Mouse (Mus musculus): ENCODE measurements around the gene Zfp318. TPM values are rescaled to one million over a fixed set of nuclear protein-coding genes. Genes with fewer than 3 reads are reported as not detected.

The Zfp318 gene
- polyA plus RNA-seq, 1 experiment from 2014 or later, result 20.4 TPM

DNA sequence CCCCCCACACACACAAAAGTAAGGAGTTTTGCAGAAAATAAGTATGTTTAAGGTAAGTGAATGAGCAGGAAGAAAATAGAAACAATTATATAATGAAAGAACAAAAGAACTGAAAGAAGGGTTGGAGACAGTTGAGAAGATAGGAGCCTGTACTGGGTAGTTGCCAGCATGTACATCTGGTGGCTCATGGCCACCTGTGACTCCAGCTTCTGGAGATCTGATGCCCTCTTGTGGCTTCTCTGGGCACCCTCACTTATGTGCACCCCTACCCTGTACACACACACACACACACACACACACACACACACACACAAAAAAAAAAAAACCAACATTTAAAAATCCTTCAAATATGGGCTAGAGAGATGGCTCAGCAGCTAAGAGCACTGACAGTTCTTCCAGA lies 36.2 kb downstream of the Zfp318 start:
- no peak overlapping the region for H3K4me2 ChIP-seq
- H3K27me3 ChIP-seq, result no peaks in the 10 kb centered on the region
- H3K4me1 ChIP-seq (replicated peaks), result no peaks in the 10 kb centered on the region

DNA sequence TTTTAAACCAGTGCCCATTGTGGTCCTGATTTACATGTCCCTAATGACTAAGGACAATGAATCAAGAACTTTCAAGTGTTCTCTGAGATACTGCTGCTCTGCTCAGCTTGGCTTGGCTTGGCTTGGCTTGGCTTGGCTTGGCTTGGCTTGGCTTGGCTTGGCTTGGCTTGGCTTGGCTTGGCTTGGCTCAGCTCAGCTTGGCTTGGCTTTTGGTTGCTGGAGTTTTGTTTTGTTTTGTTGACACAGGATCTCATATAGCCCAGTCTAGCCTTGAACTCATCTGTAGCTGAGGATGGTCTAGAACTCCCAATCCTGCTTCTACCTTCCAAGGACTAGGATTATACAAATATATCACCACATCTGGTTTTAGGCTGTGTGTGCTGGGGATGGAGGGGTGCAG lies 43.0 kb downstream of the Zfp318 start:
- H3K36me3 ChIP-seq, result no peaks in the 10 kb centered on the region
- no peak overlapping the region for H3K27ac ChIP-seq (replicated peaks)
- ATAC-seq (ENCODE audit: low FRiP score, low read depth), result no peak
- no peaks in the 10 kb centered on the region for H3K4me1 ChIP-seq (replicated peaks)
- no peak overlapping the region for H3K4me3 ChIP-seq
- H3K27me3 ChIP-seq, result no peaks in the 10 kb centered on the region
- no peak overlapping the region for H3K9ac ChIP-seq
- H3K9me3 ChIP-seq, result no peaks in the 10 kb centered on the region
- H3K4me2 ChIP-seq, result no peak overlapping the region

More for the DNA sequence above, 36.2 kb downstream of the Zfp318 start:
- no peak overlapping the region for H3K9ac ChIP-seq
- no peaks in the 10 kb centered on the region for H3K9me3 ChIP-seq
- no peak overlapping the region for H3K27ac ChIP-seq (replicated peaks)
- peaks cover 6% of the 10 kb centered on the region; the same call in 1 of the 2 replicates for H3K36me3 ChIP-seq
- ATAC-seq (ENCODE audit: low FRiP score, low read depth), result no peak
- no peak overlapping the region for H3K4me3 ChIP-seq

DNA sequence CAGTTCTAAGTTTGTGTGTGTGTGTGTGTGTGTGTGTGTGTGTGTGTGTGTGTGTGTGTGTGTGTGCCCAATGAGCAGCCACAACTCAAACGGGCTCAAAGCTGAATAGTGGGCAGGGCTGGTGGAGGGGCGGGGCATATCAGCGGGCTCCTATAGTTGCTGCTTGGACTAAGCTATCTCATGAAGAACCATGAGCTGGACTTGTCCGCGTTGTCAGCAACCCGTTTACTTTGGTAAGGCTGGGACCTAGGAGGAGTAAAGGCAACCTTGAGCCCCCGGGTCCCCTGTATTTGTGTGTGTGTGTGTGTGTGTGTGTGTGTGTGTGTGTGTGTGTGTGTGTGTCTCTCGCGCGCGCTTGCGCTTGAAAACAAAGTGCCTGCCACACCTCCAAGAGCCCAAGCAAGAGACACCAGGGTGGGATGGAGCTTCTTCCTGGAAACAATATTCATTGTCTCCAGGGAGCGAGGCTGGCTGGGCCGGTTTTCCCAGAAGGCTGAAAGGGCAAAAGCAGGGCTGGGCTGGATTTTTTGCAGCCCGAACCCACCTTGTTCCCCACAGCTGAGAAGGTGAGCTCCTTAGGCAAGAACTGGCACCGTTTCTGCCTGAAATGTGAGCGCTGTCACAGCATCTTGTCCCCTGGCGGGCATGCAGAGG lies 45.4 kb downstream of the Zfp318 start, which contains the start of gene Crip3:
Crip3 (plus strand) TSS at position 166 of the 654 bp plus-strand sequence.
- WGBS, result 11% methylated on average over 17 of the region's 18 CpGs
- Histone ChIP-seq H3K36me3 (no peaks in the 10 kb centered on the region), H3K27ac (replicated peaks) (no peak within 1 kb of the TSS), H3K4me3 (no peak within 1 kb of the TSS), H3K9me3 (no peaks in the 10 kb centered on the region), H3K4me1 (replicated peaks) (peaks cover 4% of the 10 kb centered on the region; the same call in 1 of the 2 replicates), H3K4me2 (peak within 1 kb of the TSS; percentile 45), H3K9ac (no peak within 1 kb of the TSS), H3K27me3 (no peaks in the 10 kb centered on the region)
- ATAC-seq (ENCODE audit: low FRiP score, low read depth), result no peak

DNA sequence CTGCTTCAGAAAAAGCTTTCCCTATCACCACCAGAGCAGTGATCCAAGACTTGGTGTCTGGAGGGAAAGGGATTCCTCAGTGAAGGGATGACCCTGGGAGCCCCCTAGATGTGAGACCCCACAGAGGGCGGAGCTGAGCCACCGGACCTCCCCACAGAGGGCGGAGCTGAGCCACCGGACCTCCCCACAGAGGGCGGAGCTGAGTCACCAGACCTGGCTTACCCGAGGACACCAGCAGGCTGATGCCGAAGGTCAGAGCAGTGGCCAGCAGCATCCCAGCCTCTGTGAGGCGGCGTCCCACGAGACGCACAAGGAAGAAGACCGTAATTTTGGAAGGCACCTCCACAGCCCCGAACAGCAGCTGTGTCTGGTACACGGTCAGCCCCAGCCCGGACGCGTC lies 50.1 kb downstream of the Zfp318 start:
- 4% methylated on average over 17 of the region's 17 CpGs for WGBS
- no peak for ATAC-seq (ENCODE audit: low FRiP score, low read depth)
- Histone ChIP-seq H3K9ac (no peak overlapping the region), H3K4me3 (0 out of 2 replicates have a peak overlapping the region, but pooled peaks have one; percentile 8), H3K27ac (replicated peaks) (no peak overlapping the region), H3K4me2 (peak overlapping the region; percentile 45), H3K9me3 (no peaks in the 10 kb centered on the region), H3K4me1 (replicated peaks) (peaks cover 12% of the 10 kb centered on the region; the same call in 1 of the 2 replicates), H3K36me3 (no peaks in the 10 kb centered on the region), H3K27me3 (0 out of 2 replicates have a peak, but pooled peaks cover 9% of the 10 kb centered on the region)

DNA sequence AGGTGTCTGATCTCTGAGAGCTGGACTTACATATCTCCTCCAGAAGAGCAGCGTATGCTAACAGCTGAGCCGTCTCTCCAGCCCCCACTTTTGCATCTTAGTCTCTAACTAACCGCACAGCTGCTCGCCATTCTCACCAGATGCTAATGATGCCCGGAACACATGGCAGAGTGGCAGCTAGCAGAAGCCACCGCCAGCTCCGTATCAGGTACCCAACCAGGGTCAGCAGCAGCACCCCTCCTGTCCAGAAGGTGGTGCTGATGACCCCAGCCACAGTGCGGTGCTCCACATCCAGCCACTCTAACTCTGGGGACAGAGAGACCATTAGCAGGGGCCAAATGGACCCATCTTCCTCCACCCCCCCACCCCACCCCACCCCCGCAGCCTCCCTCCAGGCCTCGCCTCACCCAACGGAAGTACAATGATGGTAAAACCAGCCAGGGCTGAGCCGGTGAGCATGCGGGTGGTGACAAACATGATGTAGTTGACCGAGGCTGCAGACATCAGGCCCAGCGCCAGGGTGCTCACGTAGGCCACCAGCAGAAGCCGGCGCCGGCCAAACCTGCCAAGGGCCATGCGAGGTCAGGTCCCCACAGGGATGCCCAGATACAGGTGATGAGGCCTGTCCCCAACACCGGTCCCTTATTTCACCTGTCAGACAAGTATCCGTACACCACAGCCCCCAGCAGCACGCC lies 53.3 kb downstream of the Zfp318 start:
- peak overlapping the region; percentile 9; the same call in 1 of the 2 replicates for H3K4me2 ChIP-seq
- WGBS, result 29% methylated on average over 23 of the region's 23 CpGs
- peak; percentile 60 for ATAC-seq (ENCODE audit: low FRiP score, low read depth)
- no peaks in the 10 kb centered on the region for H3K9me3 ChIP-seq
- H3K4me1 ChIP-seq (replicated peaks), result peaks cover 12% of the 10 kb centered on the region; the same call in 1 of the 2 replicates
- H3K9ac ChIP-seq, result no peak overlapping the region
- no peaks in the 10 kb centered on the region for H3K36me3 ChIP-seq
- no peak overlapping the region for H3K27ac ChIP-seq (replicated peaks)
- H3K4me3 ChIP-seq, result no peak overlapping the region
- H3K27me3 ChIP-seq, result 0 out of 2 replicates have a peak, but pooled peaks cover 9% of the 10 kb centered on the region

DNA sequence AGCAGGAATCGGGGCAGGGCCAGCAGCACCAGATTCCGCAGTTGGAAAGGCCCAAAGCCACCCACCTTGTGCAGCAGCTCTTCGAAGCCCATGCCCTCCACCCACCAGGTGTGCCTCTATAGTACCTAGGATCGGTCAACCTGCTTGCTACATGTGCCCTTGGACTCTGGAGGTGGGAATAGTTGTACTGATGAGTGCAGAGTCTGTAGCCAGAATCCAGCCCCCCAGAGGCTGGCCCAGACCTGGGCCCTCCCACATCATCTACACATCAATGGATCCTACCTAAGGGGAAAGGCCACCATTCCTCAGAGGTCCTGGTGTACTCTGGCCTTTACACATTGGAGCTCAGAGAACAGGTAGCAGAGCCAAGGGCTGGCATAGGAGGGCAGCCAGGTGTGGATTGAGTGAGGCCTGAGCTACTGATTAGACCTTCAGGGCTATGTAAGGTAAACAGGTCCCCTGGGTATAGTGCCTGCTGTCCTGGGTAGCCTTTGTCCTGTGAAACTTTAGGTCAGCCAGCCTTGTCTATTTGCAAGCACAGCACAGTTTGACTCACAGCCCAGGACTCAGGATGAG lies 54.9 kb downstream of the Zfp318 start, which contains the start of gene Slc22a7:
Slc22a7 (minus strand) TSS at position 160 of the 576 bp plus-strand sequence.
- Histone ChIP-seq H3K9me3 (no peaks in the 10 kb centered on the region), H3K4me1 (replicated peaks) (peaks cover 12% of the 10 kb centered on the region; the same call in 1 of the 2 replicates), H3K27me3 (peaks cover 13% of the 10 kb centered on the region), H3K9ac (no peak within 1 kb of the TSS), H3K36me3 (no peaks in the 10 kb centered on the region), H3K4me3 (no peak within 1 kb of the TSS), H3K4me2 (no peak within 1 kb of the TSS), H3K27ac (replicated peaks) (no peak within 1 kb of the TSS)
- no peak for ATAC-seq (ENCODE audit: low FRiP score, low read depth)
- 77% methylated on average over 4 of the region's 4 CpGs for WGBS

DNA sequence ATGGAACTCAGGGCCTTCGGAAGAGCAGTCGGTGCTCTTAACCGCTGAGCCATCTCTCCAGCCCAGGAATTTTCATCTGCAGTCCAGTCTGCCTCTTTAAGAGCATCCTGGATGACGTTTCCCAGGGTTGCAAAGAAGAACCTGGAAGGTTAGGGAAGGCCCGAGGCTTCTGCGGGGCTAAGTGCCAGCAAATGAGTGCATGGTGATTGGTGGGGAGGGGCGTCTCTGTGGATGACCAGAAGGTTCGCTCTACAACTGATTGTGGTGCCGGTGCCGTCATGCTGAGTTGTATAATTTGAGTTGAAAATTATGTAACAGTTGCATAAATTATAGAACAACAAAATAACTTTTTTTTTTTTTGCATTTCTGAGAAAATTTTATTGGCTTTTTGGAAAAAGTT lies 55.6 kb downstream of the Zfp318 start:
- no peak overlapping the region for H3K4me3 ChIP-seq
- no peak overlapping the region for H3K9ac ChIP-seq
- WGBS, result 92% methylated on average over 10 of the region's 10 CpGs
- no peak overlapping the region for H3K4me2 ChIP-seq
- H3K9me3 ChIP-seq, result no peaks in the 10 kb centered on the region
- H3K27ac ChIP-seq (replicated peaks), result no peak overlapping the region
- no peak for ATAC-seq (ENCODE audit: low FRiP score, low read depth)
- peaks cover 19% of the 10 kb centered on the region for H3K27me3 ChIP-seq
- H3K4me1 ChIP-seq (replicated peaks), result peaks cover 6% of the 10 kb centered on the region; the same call in 1 of the 2 replicates
- no peaks in the 10 kb centered on the region for H3K36me3 ChIP-seq

DNA sequence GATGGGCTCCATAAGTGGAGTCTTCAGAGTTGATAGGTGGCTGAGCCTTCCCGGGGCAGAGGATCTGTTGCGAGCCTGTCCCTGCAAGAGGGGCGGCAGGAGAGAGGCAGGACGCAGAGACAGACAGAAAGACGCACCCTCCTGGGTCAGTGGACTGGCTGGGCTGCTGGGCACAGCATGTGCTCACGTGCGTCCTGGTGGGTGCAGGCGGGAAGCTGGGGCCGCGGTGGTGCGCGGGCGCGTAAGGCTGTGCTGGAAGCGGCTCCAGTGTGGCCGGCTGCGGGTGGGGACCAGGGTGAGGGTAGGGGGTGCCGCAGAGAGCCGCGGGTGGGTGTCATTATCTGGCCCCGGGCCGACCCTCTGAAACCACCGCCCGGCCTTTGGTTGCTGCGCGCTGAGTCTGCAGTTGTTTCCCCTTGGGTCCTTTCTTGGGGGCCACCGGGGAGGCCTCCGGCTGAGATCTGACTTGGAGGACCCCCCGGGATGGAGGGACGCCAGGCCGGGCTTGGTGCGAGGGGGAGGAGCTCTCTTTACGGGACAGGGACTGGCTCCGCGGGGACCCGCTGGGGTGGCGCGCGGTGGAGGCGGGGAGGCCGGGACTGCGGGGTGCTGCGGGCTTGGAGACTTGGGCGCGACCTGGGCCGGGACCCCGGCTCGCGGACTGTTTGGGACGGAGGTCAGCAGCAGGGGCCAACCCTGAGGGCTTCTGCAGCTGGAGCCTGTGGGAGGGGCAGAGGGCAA lies 61.5 kb downstream of the Zfp318 start:
- Histone ChIP-seq H3K9ac (no peak overlapping the region), H3K4me3 (no peak overlapping the region), H3K36me3 (no peaks in the 10 kb centered on the region), H3K9me3 (no peaks in the 10 kb centered on the region), H3K27ac (replicated peaks) (no peak overlapping the region), H3K4me2 (peak overlapping the region; percentile 30; the same call in 1 of the 2 replicates), H3K4me1 (replicated peaks) (no peaks in the 10 kb centered on the region), H3K27me3 (peaks cover 44% of the 10 kb centered on the region)
- no peak for ATAC-seq (ENCODE audit: low FRiP score, low read depth)
- 8% methylated on average over 50 of the region's 50 CpGs for WGBS

DNA sequence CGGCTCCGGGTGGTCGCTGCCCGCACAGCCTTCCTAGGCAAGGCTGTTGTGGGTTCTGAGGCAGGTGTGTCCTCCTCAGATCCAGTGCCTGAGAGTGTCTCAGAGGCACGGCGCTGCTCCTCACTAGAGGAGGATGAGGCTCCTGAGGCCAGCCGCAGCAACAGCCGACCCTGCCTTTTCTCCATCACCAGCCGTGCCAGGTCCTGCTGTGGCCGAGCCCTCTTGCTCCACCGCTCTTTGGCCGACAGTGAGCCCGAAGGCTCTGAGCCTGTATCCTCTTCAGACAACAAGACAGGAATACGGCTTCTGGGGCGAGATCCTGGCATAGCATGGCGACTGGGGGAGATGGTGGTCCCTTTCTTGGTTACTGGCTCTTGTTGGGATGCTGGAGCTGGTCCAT lies 62.7 kb downstream of the Zfp318 start:
- Histone ChIP-seq H3K4me3 (no peak overlapping the region), H3K27me3 (peaks cover 44% of the 10 kb centered on the region), H3K36me3 (no peaks in the 10 kb centered on the region), H3K9ac (no peak overlapping the region), H3K9me3 (no peaks in the 10 kb centered on the region), H3K4me2 (no peak overlapping the region), H3K4me1 (replicated peaks) (no peaks in the 10 kb centered on the region), H3K27ac (replicated peaks) (no peak overlapping the region)
- WGBS, result 92% methylated on average over 16 of the region's 16 CpGs
- ATAC-seq (ENCODE audit: low FRiP score, low read depth), result no peak

DNA sequence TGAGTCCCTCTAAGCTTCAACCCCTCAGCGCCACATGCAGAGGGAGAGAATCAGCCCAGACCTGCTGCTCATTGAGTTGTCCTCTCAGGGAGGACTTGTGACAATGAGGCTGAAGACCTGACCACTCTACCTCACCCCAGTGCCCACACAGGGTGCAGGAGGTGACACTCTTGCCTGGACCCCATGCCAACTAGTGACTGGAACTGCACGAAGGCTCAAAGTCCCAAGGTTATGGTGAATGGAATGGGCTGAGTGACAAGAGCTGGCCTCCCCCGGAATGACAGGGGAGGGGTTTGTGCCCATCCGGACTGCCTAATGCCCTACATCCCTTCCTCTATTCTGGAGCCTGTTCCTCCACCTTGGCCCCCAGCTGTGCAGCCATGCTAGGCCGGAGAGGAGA lies 69.2 kb downstream of the Zfp318 start:
- Histone ChIP-seq H3K9me3 (no peaks in the 10 kb centered on the region), H3K4me1 (replicated peaks) (peaks cover 34% of the 10 kb centered on the region), H3K9ac (no peak overlapping the region), H3K36me3 (no peaks in the 10 kb centered on the region), H3K4me3 (no peak overlapping the region), H3K27me3 (peaks cover 2% of the 10 kb centered on the region; the same call in 1 of the 2 replicates), H3K27ac (replicated peaks) (no peak overlapping the region), H3K4me2 (no peak overlapping the region)
- no peak for ATAC-seq (ENCODE audit: low FRiP score, low read depth)
- 44% methylated on average over 5 of the region's 5 CpGs for WGBS

DNA sequence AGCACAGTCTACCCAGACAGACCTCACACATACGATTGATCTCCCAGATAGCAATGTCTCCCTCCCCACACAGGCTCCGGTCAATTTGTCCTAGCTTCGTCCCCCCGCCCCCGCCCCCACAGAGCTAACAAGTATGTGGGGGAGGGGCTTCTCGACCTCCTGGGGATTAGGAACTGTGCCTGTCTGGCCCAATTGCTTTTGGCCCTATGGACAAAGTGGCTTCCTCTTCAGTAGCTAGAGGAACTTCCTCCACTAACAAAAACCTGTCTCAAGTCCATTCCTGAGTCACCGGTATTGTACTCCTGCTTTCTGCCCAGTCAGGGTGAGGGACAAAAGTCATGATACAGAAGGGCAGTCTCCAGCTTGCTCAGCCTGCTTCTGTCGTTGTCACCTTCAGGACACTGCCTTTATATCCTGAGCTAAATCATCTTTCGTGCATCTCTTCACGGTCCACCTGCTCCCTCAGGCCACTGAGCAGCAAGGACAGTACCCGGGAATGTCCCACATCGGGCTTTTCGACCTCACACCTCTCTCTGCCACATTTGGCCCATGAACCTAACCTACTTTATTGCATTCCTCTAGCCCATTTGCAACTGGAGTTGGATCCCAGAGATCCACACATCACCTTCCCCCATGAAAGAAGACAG lies 69.9 kb downstream of the Zfp318 start:
- Histone ChIP-seq H3K36me3 (no peaks in the 10 kb centered on the region), H3K9me3 (no peaks in the 10 kb centered on the region), H3K4me3 (no peak overlapping the region), H3K27me3 (no peaks in the 10 kb centered on the region; the same call in 1 of the 2 replicates), H3K4me2 (peak overlapping the region; percentile 58), H3K4me1 (replicated peaks) (peaks cover 34% of the 10 kb centered on the region), H3K27ac (replicated peaks) (no peak overlapping the region), H3K9ac (no peak overlapping the region)
- 7% methylated on average over 13 of the region's 13 CpGs for WGBS
- ATAC-seq (ENCODE audit: low FRiP score, low read depth), result no peak

Measured in hindbrain, embryonic 15.5 days (tissue).